Mouse (Mus musculus): Measurements from ENCODE around the gene Smarce1.

The Smarce1 gene

GRCm38 (mm10) chr11:99166241-99166640, 64.6 kb downstream of the Smarce1 start:
- DNase-seq: no peak

- DNase-seq: no peak
Observed at GRCm38 (mm10) chr11:99165031-99165752, 65.6 kb downstream of the Smarce1 start.

- no peak for DNase-seq
Observed at GRCm38 (mm10) chr11:99162972-99163686, 67.7 kb downstream of the Smarce1 start.

GRCm38 (mm10) chr11:99161648-99162047, 69.2 kb downstream of the Smarce1 start:
- no peak for DNase-seq

GRCm38 (mm10) chr11:99160228-99160627, 70.6 kb downstream of the Smarce1 start:
- DNase-seq: no peak

All from cerebellum, postnatal 10 days (tissue).